Mouse (Mus musculus): Measurements from ENCODE around the gene Trim9.

GRCm38 (mm10) chr12:70233637-70234315 is 113.6 kb downstream of the Trim9 start:
- no peak for TF ChIP-seq CTCF (conservative IDR thresholded peaks at IDR 0.05; ENCODE audit: low read length)
- TF ChIP-seq NANOG (IDR thresholded peaks at IDR 0.05; ENCODE audit: borderline replicate concordance, low read length), result no peak
- TF ChIP-seq POU5F1 (IDR thresholded peaks at IDR 0.05; ENCODE audit: borderline replicate concordance, low read length), result no peak
